Mouse (Mus musculus): Measurements from ENCODE around the gene Asgr1. TPM values are rescaled to one million over a fixed set of nuclear protein-coding genes. Genes with fewer than 3 reads are reported as not detected.
"Not testable (repeated sequence)": the region's sequence is repeated elsewhere in the genome, so short reads cannot be mapped to it uniquely, and the experiment has no call there.

The Asgr1 gene
- not detected for total RNA-seq (2021)

DNA sequence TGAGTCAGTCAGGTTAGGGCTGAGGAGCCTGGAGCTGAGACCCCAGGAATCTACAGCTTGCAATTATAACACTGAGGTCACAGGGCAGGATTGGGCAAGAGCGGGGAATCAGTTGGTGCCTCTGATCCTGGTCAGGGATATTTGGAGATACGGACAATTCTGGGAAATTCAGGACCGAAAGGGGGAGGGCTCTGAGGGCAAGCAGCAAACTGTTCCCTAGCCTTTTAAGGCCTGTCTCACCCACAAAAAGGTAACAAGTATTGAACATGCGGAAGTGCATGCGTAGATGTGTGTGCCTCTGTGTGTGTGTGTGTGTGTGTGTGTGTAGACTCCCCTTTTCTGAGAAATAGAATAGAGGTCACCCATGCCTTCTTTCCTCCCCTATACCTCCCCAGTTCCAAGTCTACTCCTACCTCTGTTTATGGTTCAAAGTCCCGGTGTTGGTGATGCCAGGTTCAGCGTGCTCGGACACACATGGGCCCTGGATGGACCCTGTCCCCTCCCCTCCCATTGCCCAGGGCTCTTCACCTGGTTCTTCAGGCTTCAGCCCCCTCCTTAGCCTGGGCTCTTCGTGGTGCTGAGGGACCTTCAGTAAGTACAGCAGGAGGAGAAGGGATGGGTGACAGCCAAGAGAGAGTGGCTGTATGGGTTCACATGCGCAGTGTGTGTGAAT is at the start of gene Asgr1:
Gene Asgr1 (plus strand): TSS at position 188 of the 673 bp plus-strand sequence.
- no peak for DNase-seq
- intact Hi-C loops (cut with DNase I) = no loop called here

GRCm38 (mm10) chr11:70005521-70005920 is 48.4 kb upstream of the Asgr1 start:
- DNase-seq = no peak
- intact Hi-C loops (cut with DNase I) = no loop called here

- no peak for DNase-seq
- intact Hi-C loops (cut with DNase I) = no loop called here
Observed at GRCm38 (mm10) chr11:70010033-70010432, 43.9 kb upstream of the Asgr1 start.

- intact Hi-C loops (cut with DNase I) = no loop called here
- DNase-seq = no peak
Observed at GRCm38 (mm10) chr11:70010548-70010947, 43.3 kb upstream of the Asgr1 start.

- intact Hi-C loops (cut with DNase I) = no loop called here
- no peak for DNase-seq
Observed at GRCm38 (mm10) chr11:70010961-70011360, 42.9 kb upstream of the Asgr1 start.

GRCm38 (mm10) chr11:70012931-70013330 is 41.0 kb upstream of the Asgr1 start:
- intact Hi-C loops (cut with DNase I) = no loop called here
- DNase-seq = no peak

DNA sequence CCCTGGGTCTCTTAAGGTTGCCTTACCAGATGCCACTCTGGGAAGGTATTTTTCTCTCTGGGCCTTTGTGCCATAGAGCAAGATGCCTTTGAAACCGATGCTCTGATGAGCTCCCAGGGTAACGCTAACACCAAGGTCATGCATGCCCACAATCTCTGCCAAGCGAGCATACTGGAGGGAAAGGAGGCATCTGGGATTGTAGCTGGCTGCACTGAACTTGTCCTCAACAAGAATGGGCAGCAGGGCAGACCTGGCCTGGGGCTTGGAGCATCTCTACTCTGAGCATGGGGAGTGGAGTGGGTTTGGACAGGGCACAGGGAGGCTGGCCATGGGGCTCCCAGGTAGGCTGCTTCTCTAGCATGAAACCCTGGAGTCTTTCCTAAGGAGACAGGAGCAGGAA is 40.5 kb upstream of the Asgr1 start:
- intact Hi-C loops (cut with DNase I) = no loop called here
- no peak for DNase-seq

DNA sequence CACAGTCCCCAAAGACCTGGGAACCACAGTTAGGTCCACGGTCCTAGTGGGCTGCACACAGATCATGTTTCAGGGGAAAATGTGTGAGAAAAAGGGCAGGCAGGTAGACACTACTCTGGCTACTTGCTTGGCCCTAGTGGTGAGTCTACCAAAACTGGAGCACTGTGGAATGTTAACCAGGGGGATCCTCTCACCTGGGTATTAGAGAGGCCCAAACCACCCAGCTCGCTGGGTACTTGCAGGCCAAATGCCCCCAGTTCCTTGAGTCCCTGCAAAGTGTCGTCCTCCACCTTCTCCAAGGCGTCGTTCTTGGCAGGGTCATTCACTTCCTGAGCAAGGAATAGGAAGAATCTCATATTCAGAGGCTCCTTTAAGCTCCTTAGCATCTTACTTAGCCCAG is 39.8 kb upstream of the Asgr1 start:
- DNase-seq = no peak
- intact Hi-C loops (cut with DNase I) = loop anchor here (2.0 kb wide), 3 partner anchors 13 to 79 kb away; partner anchors contain the start of genes Ctdnep1, Dvl2 and Ybx2

DNA sequence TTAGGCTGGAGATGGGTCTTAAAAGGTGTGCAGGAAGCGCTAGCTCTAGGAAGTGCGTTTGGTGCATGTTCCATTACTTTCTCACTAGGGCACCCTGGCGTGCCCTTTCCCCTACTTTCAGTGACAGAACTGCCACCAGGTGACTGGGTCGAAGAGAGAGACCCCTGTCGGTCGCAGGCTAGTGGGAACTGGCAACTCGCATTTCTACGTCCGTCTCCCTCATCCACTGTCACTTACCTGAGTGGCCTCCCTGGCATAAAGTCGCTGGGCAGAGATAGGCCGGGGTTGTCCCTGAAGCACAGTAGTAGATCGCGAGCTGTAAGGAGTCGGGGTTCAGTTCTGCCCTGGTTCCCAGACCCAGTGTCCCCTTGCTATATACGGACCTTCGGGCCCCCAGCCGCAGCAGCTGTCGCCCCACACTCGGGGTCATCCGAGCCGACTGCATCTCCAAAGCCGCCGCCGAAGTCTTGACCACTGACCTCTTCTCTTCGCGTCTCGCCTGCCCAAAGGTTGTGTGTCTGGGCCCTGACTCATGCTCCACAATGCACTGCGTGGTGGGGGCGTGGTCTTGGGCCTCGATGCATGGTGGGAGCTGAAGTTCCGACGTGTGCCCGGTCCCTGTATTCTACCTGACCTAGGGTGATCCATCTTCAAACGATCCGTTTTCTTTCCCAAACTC is 38.9 kb upstream of the Asgr1 start, which contains the start of gene Acadvl:
Gene Acadvl (minus strand): TSS at position 532 of the 679 bp plus-strand sequence.
- intact Hi-C loops (cut with DNase I) = loop anchor here (2.0 kb wide), 3 partner anchors 14 to 80 kb away; partner anchors contain the start of genes Ctdnep1, Dvl2 and Ybx2
- DNase-seq = peak; percentile 87 to 88

DNA sequence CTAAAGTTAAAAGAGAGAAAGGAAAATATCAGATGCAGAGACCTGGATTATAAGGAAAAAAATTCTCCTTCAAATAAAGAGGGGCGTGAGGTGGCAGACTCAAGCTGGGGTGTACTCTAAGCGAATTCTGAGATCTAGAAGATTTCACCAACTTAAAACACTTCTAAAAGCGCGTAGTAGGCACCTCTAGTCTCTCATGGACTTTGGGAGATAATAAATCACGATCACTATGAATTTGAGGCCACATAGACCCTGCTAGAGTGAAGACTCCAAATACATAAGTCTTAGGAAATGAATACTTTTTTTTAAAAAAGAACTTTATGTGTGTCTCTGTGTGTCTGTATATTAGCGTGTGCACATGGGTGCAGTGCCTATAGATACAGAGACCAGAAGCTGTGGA is 38.2 kb upstream of the Asgr1 start:
- intact Hi-C loops (cut with DNase I) = loop anchor here (2.0 kb wide), 3 partner anchors 15 to 81 kb away; partner anchors contain the start of genes Ctdnep1, Dvl2 and Ybx2
- DNase-seq = no peak

- DNase-seq; intact Hi-C loops (cut with DNase I): not testable (repeated sequence)
Observed at GRCm38 (mm10) chr11:70016177-70016576, 37.7 kb upstream of the Asgr1 start.

- no peak for DNase-seq
- intact Hi-C loops (cut with DNase I) = no loop called here
Observed at GRCm38 (mm10) chr11:70016669-70017068, 37.2 kb upstream of the Asgr1 start, which contains the start of gene Dlg4. Dlg4 (plus strand) TSS chr11:70016942.

GRCm38 (mm10) chr11:70017199-70017767 is 36.6 kb upstream of the Asgr1 start:
- DNase-seq = no peak
- intact Hi-C loops (cut with DNase I) = no loop called here

DNA sequence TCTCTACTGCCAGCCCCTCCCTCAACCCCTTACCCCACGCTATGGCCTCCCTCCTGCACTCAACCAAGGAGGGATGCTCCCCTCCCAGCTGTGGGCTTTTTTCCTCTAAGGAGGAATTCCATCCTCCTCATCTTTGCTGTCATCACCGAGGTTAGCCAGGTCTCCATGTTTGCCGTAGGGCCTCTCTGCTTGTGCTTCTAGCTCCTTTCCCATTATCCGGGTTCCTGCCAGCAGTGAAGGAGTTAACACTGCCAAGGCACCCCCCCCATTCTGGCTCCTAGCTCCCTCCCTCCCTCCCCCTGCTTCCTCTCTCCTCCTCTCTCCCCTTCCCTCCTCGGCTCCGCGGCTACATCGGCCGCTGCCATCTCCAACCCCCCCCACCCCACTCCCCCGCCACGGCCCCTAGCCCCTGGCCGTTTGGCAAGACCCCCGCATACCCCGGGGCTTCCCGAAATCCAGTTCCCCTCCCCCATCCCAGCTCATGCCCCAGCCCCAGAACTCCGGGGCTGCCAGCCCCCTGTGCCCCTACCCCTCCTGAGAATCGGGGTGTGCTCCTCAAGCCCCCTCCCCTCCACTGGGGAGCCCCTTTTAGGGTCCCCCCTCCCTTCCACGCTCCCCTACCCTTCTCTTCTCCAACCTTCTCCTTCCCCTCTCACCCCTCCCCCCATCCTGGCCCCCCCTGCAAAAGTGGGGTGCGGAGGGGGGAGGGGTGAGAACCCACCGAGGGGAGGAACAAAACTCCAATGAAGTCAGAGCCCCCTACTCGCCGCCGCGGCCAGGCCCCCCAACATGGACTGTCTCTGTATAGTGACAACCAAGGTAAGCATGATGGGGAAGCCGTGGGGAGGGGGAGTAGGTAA is 35.5 kb upstream of the Asgr1 start:
- peak in 1 of 2 experiments; percentile 52 for DNase-seq
- intact Hi-C loops (cut with DNase I) = no loop called here

- no peak for DNase-seq
- intact Hi-C loops (cut with DNase I) = no loop called here
Observed at GRCm38 (mm10) chr11:70019495-70020021, 34.3 kb upstream of the Asgr1 start.

- DNase-seq = no peak
Observed at GRCm38 (mm10) chr11:70020022-70020631, 33.8 kb upstream of the Asgr1 start.

GRCm38 (mm10) chr11:70020731-70021263 is 33.1 kb upstream of the Asgr1 start:
- DNase-seq = peak; percentile 69 to 74
- intact Hi-C loops (cut with DNase I) = no loop called here

More at GRCm38 (mm10) chr11:70020022-70020631, 33.8 kb upstream of the Asgr1 start:
- intact Hi-C loops (cut with DNase I) = no loop called here

DNA sequence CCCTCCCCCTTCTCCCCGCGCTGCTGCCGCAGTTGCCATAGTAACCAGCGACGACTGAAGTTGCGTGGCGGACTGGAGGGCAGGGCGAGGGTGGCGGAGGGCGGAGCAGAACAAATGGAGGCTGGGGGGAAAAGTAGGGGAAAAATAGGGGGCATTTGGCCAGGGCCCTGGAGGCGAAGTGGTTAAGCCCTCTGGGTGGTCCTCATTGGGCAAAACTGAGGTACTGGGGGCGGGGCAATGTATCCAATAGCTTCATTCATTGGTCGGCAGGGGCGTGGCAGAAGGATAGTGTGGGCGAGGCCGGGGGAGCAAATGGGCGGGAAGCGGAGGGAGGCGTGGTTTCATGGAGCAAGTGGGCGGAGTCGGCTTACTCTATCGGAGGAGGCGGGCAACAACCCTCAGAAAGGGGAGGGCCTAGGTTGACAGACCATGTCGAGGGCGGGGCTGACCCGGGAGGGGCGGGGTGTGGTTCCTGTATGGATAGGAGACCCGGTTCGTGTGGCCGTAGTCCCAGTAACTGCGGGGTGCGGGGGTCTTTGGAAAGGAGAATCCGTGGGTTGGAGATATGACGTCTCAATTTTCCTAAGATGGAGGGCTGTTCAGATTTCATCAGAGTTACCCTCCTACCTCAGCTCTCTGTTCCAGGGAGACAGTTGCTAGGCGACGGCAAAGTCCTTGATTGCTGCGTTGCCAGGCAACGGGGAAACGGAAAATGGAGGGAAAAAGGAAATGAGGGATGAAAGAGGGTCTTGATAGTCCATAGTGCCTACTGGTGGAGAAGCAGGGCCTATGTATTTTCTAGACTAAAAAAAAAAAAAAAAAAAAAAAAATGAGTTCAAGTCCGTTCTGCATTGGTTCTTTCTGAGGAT is 32.4 kb upstream of the Asgr1 start:
- DNase-seq = peak; percentile 91 to 92
- intact Hi-C loops (cut with DNase I) = no loop called here

All from heart, postnatal 36 days (tissue).